Mouse (Mus musculus) heart, postnatal 25 days (tissue): ENCODE measurements around the gene Tmem208. TPM values are rescaled to one million over a fixed set of nuclear protein-coding genes. Genes with fewer than 3 reads are reported as not detected.

Source experiments
- DNase-seq: peaks from one replicate; pipeline ENCODE4 v3.0.0; 2022; ENCODE audit warnings: low spot score
- intact Hi-C: fragments of 180-260 bp; cut with DNase I; formaldehyde crosslinking; loops from one replicate; pipeline ENCODE4 v1.15.1; 2025
- total RNA-seq, 2 experiments: library from RNA; stranded (reverse); gene quantifications; 2 replicates each; pipeline ENCODE4 v1.2.3; 2021

Gene Tmem208
- total RNA-seq, 2 experiments from 2014 or later, result 23.4 to 25.3 TPM

DNA sequence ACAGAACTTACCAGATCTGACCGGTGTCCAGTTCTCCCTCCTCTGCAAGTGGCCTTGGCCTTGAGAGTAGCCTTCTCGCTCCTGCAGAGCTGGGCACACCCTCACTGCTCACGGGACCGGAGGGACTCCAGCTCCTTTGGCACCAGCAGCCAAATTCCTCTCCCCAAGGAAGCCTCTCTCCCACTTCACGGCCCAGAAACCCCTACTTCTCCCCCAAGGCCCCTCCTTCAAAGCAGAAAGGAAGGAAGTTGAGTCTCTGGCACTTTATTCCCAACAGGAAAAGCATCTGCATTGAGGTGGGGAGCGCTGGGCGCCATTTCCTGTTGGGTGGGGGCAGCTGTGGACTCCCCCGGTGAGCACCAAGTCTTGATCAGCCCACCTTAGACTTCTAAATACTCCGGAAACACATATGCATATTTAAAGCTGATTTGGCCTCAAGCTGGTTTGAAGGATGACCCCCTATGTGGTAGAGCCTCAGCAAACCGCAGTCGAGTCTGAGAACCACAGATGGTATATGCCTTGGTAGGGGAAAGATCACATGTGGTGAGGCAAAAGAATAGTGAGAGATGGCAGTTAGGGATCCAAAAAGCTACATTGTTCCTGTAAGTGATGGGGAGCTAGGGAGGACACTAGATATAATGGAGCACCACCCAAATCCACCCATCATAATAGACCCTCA is 30.1 kb upstream of the Tmem208 start, which contains the start of gene Exoc3l:
Gene Exoc3l, minus strand, starts transcription at position 207 of the 679 bp plus-strand sequence.
- intact Hi-C loops, result loop anchor here (2.0 to 5.0 kb wide), 2 partner anchors 51 to 125 kb away; partner anchors contain the start of genes Cbfb, Fhod1 and Slc9a5
- no peak for DNase-seq

- intact Hi-C loops, result loop anchor here (2.0 to 5.0 kb wide), 3 partner anchors 27 to 127 kb away; partner anchors contain the start of genes Cbfb, Fhod1 and Slc9a5
These were observed 28.5 kb upstream of the Tmem208 start, which contains the start of gene E2f4 for GRCm38 (mm10) chr8:105297511-105298192. E2f4 (plus strand) TSS chr8:105297663.

DNA sequence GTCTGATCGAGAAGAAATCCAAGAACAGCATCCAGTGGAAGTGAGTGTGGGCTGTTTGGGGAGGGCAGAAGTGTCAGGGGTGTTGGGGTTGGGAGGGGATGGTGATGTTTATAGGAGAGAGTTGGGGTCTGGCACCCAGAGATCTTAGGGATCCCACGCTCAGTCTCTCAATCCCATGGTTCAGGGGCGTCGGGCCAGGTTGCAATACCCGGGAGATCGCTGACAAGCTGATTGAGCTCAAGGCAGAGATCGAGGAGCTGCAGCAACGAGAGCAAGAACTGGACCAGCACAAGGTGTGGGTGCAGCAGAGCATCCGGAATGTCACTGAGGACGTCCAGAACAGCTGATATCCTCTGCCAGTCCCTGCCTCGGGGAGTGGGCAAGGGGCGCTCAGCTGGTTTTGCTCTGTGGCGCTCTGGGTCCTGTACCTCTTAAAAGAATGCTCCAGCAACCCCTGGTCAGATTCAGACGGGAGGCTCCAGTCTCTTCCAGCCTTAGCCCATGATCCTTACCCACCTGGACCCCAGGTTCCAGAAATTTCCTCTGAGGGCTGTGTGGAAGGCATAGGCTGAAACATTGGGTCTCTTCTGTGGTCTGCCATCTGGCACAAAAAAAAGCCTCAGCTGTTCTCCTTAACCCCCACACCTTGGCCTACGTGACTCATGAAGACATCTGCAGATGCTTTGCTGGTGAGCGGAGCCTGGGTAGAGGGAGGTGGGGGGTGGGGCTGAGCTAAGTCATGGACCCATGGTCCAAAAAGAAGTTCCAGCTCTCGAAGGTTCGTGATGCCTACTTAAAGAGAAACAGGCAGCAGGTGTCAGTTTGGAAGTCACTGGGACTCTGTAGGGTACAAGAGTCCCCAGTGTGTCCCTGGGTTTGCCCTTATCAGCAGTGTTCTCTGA is 27.6 kb upstream of the Tmem208 start:
- intact Hi-C loops, result loop anchor here (2.0 to 5.0 kb wide), 2 partner anchors 26 to 49 kb away; partner anchors contain the start of genes Fhod1 and Slc9a5
- no peak for DNase-seq

More at GRCm38 (mm10) chr8:105297511-105298192, 28.5 kb upstream of the Tmem208 start, which contains the start of gene E2f4:
- peak; percentile 86 for DNase-seq

- DNase-seq, result no peak
- intact Hi-C loops, result loop anchor here (2.0 to 5.0 kb wide), 2 partner anchors 25 to 47 kb away; partner anchors contain the start of genes Fhod1 and Slc9a5
These were observed 26.2 kb upstream of the Tmem208 start for GRCm38 (mm10) chr8:105299962-105300361.

- no peak for DNase-seq
- intact Hi-C loops, result no loop called here
These were observed 22.8 kb upstream of the Tmem208 start for GRCm38 (mm10) chr8:105303396-105303795.

DNA sequence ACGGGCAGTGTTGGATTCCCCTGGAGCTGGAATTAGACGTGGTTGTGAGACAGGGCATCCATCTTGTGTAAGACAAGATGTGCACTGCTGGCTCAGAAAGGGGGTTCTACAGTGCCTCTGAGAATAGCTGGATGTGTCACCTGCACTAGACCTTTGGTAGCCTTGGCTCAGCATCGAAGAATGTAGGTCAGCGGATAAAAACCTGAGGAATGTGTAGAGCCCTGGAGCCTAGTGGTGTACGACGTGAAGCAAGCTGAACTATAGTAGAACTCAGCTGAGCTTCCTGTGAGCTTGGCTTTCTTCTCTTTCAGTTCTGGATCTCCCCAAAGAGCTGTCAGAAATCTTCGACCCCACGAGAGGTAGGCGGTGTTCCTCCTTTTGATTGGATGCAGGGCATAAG is 22.3 kb upstream of the Tmem208 start:
- intact Hi-C loops, result no loop called here
- no peak for DNase-seq

DNA sequence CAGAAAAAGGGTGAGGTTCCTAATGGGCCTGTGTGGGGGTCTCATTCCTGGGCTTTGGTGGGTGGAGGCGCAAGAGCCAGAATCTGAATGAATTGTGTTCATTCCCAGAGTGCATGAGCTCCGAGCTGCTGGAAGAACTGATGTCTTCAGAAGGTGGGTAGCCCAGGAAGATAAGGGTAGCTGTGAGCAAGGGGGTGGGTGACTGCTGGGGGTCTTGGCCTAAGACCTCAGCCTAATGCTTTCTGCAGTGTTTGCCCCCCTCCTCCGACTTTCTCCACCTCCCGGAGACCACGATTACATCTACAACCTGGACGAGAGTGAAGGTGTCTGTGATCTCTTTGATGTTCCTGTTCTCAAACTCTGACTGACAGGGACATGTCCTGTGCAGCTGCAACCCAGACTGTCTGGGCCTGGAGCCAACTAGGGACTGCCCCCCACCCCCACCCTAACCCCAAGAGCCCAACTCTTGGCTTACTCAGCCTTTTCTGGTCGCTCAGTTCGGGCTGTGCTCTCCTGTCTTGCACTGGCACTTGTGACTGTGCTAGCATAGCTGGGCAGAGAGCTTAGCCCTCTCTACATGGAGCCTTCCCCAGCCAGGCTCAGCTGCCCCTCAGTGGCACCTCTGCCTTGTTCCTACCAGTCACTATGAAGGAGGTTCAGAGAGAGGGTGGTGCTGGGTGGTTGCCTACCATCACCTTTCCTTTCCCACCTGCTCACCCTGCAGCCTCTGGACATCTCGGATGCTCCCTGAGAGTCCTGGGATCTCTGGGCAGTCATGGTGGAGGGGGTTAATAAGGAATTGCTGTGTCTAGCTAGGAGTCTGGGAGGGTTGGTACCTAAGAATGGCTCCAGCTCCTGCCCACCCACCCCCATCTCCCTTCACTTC is 21.6 kb upstream of the Tmem208 start:
- no peak for DNase-seq
- intact Hi-C loops, result no loop called here

GRCm38 (mm10) chr8:105305211-105306145 is 20.7 kb upstream of the Tmem208 start, which contains the start of gene Elmo3:
Elmo3 (plus strand) TSS chr8:105305601.
- intact Hi-C loops, result no loop called here
- DNase-seq, result no peak

DNA sequence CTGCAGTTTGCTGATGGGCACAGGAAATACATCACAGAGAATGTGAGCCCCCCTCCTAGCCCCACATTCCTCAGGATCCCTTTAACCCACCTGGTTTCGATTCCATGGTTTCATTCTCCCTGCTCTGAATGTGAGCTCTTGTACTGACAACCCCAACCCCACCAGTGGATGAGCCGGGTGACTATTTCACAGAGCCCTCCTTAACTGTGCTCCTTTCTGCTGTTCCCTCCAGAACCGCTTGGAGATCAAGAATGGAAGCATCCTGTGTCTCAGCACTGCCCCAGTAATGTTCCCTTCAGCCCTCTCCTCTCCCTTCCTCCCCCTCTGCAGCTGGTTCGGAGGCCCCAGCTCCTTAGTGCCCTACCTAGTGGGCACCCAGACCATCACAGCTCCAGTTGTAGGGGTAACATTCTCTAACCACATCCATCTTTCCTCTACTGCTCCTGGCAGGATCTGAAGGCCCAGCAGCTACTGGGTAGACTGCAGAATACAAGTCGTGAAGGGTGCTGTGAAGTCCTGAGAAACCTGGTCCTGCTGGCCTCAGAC is 19.9 kb upstream of the Tmem208 start:
- no peak for DNase-seq
- intact Hi-C loops, result no loop called here

GRCm38 (mm10) chr8:105307670-105308069 is 18.5 kb upstream of the Tmem208 start:
- intact Hi-C loops, result no loop called here
- no peak for DNase-seq

GRCm38 (mm10) chr8:105308428-105308827 is 17.7 kb upstream of the Tmem208 start:
- intact Hi-C loops, result no loop called here

DNA sequence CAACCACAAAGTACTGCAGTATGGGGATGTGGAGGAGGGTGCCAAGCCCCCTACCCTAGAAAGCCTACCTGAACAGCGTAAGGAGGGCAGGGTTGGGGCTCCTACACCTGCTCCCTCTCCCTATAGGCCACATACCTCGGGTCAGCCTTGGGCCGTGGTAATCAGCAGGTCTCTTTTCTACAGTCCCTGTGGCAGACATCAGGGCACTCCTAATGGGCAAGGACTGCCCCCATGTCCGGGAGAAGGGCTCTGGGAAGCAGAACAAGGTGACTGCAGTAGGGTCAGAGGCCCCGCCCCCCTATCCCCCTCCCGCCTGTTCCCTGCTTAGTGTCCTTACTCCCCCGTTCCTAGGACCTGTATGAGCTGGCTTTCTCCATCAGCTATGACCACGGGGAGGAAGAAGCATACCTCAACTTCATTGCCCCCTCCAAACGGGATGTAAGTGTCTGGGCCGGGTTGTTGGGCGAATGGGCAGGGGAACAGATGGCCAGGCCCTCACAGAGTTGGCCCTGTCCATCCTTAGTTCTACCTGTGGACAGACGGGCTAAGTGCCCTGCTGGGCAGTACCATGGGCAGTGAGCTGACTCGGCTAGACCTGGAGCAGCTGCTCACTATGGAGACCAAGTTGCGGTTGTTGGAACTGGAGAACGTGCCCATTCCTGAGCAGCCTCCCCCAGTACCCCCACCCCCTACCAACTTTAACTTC is 16.9 kb upstream of the Tmem208 start:
- no peak for DNase-seq

More at GRCm38 (mm10) chr8:105308428-105308827, 17.7 kb upstream of the Tmem208 start:
- DNase-seq, result no peak

DNA sequence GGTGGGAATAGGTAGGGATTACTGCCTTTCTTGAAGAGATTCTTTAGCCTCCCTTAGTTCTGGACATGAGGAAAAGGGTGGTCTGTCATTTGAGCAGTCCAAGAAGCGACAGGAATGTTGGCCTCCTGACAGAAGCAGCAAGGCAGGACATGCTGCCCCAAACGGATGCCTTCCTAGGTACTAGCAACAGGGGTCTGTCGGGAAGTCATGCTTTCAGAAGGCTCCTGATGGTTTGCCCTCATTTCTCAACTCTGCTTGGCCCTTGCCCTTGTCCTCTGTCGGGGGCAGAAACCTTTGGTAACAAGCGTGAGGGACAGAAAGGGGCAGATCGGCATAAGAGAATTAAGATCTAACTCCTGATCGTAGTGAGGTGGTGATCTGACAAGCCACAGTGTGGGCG is 16.0 kb upstream of the Tmem208 start:
- no peak for DNase-seq
- intact Hi-C loops, result no loop called here

More for the DNA sequence above, 16.9 kb upstream of the Tmem208 start:
- intact Hi-C loops, result no loop called here

DNA sequence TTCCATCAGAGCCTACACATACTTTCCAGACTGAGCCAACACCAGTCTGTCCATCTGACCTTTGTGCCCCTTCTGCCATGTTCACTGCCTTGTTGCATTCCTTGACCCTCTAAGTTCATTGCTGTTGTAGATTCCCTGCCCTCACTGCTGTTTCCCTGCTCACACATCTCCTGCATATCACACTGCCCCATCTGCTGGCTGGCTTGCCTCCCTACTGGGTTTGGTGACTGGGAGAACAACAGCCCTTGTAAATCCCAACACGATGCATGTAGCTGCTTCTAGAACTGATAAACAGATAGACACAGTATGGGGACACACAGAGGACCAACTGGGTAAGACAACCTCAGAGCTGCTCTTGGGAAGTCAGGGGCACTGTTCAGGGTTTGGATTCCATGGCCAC is 14.4 kb upstream of the Tmem208 start:
- no peak for DNase-seq
- intact Hi-C loops, result no loop called here

- DNase-seq, result no peak
- intact Hi-C loops, result no loop called here
These were observed 13.2 kb upstream of the Tmem208 start for GRCm38 (mm10) chr8:105312891-105313481.

DNA sequence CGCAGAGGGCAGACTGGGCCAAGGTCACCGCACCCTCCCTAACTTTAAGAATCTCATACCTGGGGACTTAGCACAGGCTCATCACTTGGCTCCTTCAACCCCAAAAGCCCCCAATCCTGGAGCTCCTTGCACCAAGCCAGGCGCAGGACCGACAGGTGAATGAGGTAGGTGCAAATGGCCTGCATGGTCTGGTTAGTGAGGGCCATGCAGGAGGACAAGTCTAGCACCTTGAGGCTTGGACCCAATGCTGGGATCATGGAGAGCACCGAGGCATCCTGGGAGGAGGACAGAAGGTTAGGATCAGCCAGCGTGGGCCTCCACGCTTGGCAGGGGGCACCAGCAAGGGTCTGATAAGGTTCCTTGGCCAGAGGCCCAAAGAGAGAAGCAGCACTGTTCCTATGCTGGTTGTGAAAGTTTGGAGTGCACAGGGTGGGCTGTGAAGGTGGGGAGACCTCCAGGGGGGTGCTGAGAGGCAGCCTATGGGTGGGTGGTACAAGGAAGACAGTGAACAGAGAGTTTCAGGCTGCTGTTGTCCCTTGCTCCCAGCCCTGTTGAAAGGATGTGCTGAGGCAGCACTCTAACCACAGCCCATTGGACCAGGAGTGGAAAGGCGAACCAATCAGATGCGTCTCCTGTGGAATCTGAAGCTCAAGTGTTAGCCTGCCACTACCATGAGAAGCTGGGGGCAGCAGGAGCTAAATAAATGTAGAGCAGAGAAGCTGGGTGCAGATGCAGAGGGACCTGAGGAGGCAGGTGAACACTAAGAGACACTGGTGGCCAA is 12.3 kb upstream of the Tmem208 start:
- intact Hi-C loops, result no loop called here
- DNase-seq, result no peak
